Mouse (Mus musculus): ENCODE data around the gene Lum. TPM values are rescaled to one million over a fixed set of nuclear protein-coding genes. Genes with fewer than 3 reads are reported as not detected.

Lum gene
- polyA plus RNA-seq, 1 experiment = not detected

DNA sequence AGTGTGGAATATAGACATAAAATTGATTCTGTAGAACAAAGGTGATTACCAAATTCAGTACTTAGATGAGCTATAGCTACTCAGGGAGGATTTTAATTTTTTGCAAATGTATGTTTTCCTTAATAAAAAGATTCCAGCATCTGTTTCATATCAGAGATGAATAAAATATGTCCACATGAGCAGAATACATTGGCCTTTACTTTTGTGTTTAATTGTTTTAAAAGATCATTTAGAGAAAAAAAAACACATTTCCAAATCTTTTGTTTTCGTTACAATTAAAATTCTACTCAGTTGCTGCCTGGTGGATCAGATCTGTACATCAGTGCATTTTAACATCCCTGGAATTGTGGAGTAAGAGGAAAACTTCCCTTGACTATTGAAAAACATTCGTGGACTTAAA lies 41.7 kb downstream of the Lum start, which contains the start of gene Kera:
TSS of gene Kera (plus strand) at position 301 of the 400 bp plus-strand sequence.
- no peak for TF ChIP-seq GATA1 (IDR thresholded peaks at IDR 0.05; ENCODE audit: low read length)

Other genes with a start within 250 kb of the Lum start
- not detected in 2 replicates for gene Dcn, start 85.5 kb upstream of the Lum start, polyA plus RNA-seq (2012)
- gene Kera, start 41.8 kb downstream of the Lum start, polyA plus RNA-seq (2012) = not detected in 2 replicates
- gene Epyc, start 78.9 kb downstream of the Lum start, polyA plus RNA-seq (2012) = not detected in 2 replicates
- gene Ccer1, start 127.9 kb downstream of the Lum start, polyA plus RNA-seq (2012) = not detected in 2 replicates
- not detected in 2 replicates for gene C030005K15Rik, start 161.6 kb downstream of the Lum start, polyA plus RNA-seq (2012)